Mouse (Mus musculus) CD4-positive, CD25-positive, alpha-beta regulatory T cell, adult 4 months (primary cell): ENCODE measurements around the gene Npdc1. TPM values are rescaled to one million over a fixed set of nuclear protein-coding genes. Genes with fewer than 3 reads are reported as not detected.

Experiments used
- ATAC-seq: one replicate; pipeline ENCODE4 v1.8.0; 2017
- polyA plus RNA-seq, 2 experiments: library from polyadenylated mRNA; unstranded; fragments of 100-300 nt; shearing (Covaris generic); gene quantifications; one replicate each; pipeline ENCODE4 v1.2.1; 2017

Npdc1 gene
- polyA plus RNA-seq, 2 experiments from 2014 or later, result 1.4 to 2.3 TPM

DNA sequence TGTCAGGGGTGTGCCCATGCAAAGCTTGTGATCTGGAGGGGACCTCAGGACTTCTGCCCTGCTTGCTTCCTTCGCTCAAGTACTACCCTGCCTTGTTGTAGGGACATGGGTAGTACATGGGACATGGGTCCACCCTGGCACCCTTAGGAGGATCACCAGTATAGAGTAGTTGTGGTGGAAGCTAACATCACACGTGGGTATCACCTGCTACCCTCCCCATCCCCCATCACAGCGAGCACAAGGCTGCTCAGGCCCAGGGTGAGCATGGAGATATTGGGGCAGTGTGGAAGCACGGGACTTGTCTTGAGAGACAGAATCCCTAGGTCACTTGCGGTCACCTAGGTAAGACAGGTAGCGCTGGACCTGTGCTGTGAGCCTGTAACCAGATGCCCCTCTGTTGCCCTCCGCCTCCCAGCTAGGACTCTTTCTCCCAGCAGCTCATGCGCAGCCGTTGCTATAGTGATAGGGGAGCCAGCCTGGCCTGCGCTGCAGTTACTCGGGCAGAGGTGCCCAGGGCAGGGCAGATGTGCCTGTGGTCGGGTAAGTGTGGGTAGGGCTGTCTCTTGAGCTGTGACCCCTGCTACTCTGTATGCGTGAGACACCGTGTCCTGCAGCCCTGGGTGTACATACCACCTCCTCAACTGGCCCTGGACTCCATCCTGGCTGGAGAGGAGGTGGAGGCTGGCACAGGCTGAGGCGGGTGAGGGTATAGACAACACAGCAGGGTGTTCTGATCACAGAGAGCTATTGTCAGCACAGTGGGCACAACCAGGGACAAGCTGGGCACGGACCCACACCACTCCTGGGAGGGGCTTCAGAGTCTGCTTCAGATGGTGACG, 31.5 kb downstream of the Npdc1 start:
- no peak for ATAC-seq

DNA sequence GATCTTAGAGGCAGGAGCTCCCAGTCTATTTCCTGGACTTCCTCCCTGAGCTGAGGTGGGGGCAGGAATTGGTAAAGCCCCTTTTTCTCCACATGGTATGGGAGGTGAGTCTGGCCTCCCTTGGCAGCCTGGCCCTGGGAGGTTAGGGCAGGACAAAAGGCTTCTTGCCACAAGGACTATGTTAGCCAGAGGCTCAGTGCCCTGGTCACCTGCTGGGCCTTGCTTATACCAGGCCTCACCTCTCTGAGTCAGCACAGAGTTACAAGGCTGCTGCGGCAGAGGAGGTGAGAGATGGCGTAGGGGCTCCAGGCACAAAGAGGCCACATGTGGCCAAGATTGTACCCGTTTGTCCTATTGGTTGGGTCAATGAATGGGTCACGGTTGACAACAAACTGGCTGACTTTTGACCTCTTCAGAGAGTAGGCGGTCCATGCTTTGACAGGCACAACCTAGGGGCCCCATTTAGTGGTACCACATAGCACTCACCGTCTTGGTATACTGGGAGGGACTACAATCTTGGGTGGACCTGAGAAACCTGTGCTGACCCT, 32.2 kb downstream of the Npdc1 start:
- no peak for ATAC-seq

DNA sequence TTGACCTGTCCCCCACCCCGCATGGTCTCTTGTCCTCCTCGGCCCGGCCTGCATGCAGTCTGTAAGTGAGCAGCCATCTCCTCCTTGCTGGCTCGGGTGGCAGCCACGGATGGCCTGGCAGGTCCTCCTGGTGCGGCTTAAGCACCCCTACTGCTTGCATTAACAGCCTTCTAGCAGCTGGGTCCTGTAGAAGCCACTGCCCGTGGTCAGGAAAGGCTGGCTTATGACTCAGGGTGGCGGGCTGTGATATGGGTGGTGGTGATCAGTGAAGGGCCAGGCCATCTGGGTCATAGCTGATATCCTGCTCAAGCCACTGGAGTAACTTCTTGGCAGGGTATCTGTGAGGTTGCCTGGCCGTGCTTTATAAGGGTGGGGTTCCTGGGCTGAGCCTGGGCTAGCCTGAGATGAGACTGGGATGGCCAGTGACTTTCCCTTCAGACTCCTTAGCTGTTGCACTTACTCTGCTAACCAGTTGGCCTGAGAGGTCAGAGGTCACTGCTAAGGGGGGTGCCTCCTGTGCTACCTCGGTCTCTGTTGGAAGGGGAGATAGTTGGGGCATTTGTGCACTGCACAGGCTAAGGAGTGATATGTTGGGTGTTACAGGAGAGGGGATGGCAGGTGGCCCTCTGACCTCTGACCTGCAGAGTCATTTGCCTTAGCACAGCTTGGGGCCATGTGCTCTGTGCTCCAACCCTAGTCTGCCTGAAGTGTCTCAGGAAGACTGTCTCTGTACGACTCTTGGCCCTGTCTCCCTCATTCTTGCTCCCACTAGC, 33.4 kb downstream of the Npdc1 start:
- no peak for ATAC-seq

- no peak for ATAC-seq
Observed at GRCm38 (mm10) chr2:25433101-25433500, 34.0 kb downstream of the Npdc1 start.

GRCm38 (mm10) chr2:25434292-25434691, 35.1 kb downstream of the Npdc1 start:
- no peak for ATAC-seq

DNA sequence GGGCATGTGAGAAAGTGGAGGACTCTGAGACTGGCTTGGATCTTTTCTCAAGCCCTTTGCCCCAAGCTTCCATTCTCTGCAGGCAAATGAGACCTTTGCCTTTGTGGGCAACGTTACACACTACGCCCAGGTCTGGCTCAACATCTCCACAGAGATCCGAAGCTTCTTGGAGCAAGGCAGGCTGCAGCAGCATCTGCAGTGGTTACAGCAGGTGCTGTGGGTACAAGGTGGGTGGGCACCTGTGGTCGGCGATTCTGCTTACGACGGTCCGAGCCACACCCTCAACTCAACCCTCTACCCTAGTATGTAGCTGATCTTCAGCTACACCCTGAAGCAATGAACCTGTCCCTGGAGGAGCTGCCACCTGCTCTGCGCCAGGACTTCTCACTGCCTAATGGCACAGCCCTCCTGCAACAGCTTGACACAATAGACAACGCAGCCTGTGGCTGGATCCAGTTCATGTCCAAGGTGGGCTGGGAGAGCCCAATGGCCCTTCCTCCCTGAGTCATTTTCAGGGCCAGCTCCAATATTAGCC, 37.2 kb downstream of the Npdc1 start:
- no peak for ATAC-seq

GRCm38 (mm10) chr2:25441067-25441466, 41.9 kb downstream of the Npdc1 start:
- ATAC-seq, result no peak

GRCm38 (mm10) chr2:25442682-25443081, 43.5 kb downstream of the Npdc1 start:
- ATAC-seq, result no peak

DNA sequence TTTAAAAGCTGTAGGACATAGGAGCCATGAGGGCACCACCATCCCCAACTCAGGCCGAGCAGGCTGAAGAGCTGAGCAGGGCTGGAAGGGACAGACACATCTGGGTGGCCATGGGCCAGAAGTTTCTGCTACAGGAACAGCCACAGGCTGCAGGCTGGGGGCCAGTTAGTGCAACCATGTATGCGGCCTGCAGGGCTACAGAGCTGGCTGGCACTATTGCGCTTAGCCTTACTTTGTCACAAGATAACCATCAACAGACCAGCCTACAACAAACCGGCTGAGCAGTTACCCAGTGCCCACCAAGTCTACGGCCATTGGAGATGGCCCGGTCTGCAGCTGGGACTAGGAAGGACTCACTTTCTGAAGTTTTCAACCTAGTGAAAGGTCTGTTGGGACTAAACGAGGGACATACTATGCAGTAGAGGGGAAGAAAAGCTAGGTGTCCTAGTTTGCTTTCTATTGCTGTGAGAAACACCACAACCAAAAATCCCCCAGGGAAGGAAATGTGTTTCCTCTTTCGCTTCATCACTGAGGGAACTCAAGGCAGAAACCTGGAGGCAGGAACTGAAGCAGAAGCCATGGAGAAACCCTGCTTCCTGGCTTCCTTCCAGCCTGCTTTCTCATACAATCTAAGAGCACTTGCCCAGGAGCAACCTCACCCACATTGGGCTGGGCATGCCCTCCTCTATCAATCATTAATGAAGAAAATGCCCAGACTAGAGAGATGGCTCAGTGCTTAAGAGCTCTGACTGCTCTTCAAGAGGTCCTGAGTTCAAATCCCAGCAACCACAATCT, 51.9 kb downstream of the Npdc1 start:
- no peak for ATAC-seq

- ATAC-seq, result no peak
Observed at GRCm38 (mm10) chr2:25452951-25453350, 53.8 kb downstream of the Npdc1 start.

DNA sequence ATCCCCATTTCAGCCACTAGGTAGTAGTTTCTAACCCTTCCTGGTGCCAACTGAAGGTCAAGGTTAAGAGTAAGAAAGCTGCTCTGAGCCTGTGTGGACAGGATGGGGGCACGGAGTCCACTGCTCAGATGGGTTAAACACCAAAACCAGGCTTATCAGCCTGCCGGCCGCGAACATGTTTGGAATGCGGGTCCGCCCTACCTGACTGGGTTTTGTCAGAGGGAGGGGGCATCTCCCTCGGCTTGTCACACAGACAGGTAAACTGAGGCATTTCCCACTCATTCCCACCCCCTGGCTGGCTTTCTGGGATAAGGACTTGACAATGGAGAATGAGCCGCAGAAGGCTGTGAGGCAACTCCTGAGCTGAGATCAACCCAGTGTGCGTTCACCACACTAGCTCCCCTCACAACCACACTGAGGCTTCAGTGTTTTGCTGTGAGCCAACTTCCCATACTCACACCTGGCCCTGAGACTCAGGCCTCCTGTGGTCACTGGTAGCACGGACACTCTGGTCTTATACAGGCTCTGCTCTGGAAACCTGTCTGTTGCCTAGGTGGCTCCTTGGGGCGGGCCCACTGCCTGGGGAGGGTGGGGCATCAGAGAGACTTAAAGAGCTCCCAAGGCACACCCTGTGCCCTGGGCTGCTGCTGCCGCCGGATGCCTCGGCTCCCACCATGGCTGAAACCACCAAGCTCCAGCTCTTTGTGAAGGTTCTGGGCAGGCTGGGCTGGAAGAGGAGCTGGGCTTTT, 57.2 kb downstream of the Npdc1 start, which contains the start of gene Clic3:
Clic3 (plus strand) TSS at position 634 of the 749 bp plus-strand sequence.
- no peak for ATAC-seq

DNA sequence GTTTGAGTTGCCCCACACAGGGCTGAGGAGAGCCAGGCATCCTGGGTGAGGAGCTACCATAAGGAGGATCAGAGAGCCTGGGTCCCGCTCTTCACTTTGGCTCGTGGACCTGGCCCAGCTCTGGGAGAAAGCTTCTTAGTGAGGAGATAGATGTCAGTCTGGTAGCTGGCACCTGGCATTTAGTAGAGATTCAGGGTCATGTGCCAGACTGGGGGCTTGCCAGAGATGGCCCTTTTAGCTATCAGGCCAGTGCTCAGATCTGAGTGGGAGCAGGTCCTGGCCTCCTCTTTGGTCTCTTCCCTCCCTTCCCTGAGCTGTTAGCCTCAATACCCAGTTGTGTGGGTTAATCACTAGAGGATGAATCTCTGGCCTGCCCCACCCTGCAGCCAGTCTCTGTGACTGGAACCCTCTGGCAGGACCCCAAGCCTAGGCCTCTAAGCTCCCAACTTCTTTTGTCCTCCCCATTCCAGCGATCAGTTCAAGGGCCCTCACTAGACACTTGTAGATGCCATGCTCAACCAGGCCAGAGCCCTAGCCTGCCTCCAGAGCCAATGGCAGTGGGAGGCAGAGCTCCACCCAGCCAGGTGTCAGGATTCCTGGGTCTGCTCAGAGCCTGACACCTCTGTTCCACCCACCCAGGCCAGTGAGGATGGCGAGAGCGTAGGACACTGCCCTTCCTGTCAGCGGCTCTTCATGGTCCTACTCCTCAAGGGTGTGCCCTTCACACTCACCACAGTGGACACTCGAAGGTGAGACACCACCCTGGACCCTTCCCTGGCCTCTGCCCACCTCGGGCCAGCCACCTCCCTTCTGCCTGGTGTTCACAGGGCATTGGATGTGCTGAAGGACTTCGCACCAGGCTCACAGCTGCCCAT, 58.1 kb downstream of the Npdc1 start:
- ATAC-seq, result no peak

- no peak for ATAC-seq
Observed at GRCm38 (mm10) chr2:25458911-25459310, 59.8 kb downstream of the Npdc1 start.

Other genes starting within 250 kb of the Npdc1 start
- gene Nrarp, start 218.6 kb upstream of the Npdc1 start, polyA plus RNA-seq, result under 1 TPM in 1 of 2 experiments, not detected in 1; 0.28 TPM
- gene Tor4a, start 202.5 kb upstream of the Npdc1 start, polyA plus RNA-seq, result 10 to 100 TPM; 60.5 to 94.3 TPM
- gene Nelfb, start 187.9 kb upstream of the Npdc1 start, polyA plus RNA-seq, result 10 to 100 TPM; 48.2 to 55.8 TPM
- not detected for gene Stpg3, start 184.7 kb upstream of the Npdc1 start, polyA plus RNA-seq
- not detected for gene Fam166a, start 180.6 kb upstream of the Npdc1 start, polyA plus RNA-seq
- 100 to 1,000 TPM in 1 of 2 experiments, 10 to 100 TPM in 1; 94.5 to 120 TPM for gene Tubb4b, start 174.6 kb upstream of the Npdc1 start, polyA plus RNA-seq
- not detected for gene Slc34a3, start 165.0 kb upstream of the Npdc1 start, polyA plus RNA-seq
- not detected for gene Rnf224, start 162.6 kb upstream of the Npdc1 start, polyA plus RNA-seq
- under 1 TPM; 0.38 to 0.57 TPM for gene Rnf208, start 157.1 kb upstream of the Npdc1 start, polyA plus RNA-seq
- gene Cysrt1, start 156.9 kb upstream of the Npdc1 start, polyA plus RNA-seq, result not detected
- 1 to 10 TPM; 5.9 to 7.1 TPM for gene AL732309.1, start 152.5 kb upstream of the Npdc1 start, polyA plus RNA-seq
- 10 to 100 TPM in 1 of 2 experiments, 1 to 10 TPM in 1; 9.5 to 10.4 TPM for gene Tmem203, start 143.9 kb upstream of the Npdc1 start, polyA plus RNA-seq
- 1 to 10 TPM; 1.8 to 3.8 TPM for gene Tprn, start 136.7 kb upstream of the Npdc1 start, polyA plus RNA-seq
- gene Ssna1, start 126.9 kb upstream of the Npdc1 start, polyA plus RNA-seq, result 100 to 1,000 TPM; 124 to 131 TPM
- 10 to 100 TPM; 34.8 to 54.1 TPM for gene Anapc2, start 126.9 kb upstream of the Npdc1 start, polyA plus RNA-seq
- not detected for gene Tmem210, start 111.2 kb upstream of the Npdc1 start, polyA plus RNA-seq
- gene Lrrc26, start 109.4 kb upstream of the Npdc1 start, polyA plus RNA-seq, result not detected
- gene Grin1, start 80.2 kb upstream of the Npdc1 start, polyA plus RNA-seq, result not detected
- 10 to 100 TPM; 21.7 to 32.4 TPM for gene Man1b1, start 67.0 kb upstream of the Npdc1 start, polyA plus RNA-seq
- gene Dpp7, start 43.0 kb upstream of the Npdc1 start, polyA plus RNA-seq, result 10 to 100 TPM; 15.5 to 24.6 TPM
- gene Uap1l1, start 33.7 kb upstream of the Npdc1 start, polyA plus RNA-seq, result 10 to 100 TPM; 18.0 to 18.8 TPM
- 1 to 10 TPM in 1 of 2 experiments, under 1 TPM in 1; 0.58 to 1.2 TPM for gene Sapcd2, start 27.0 kb upstream of the Npdc1 start, polyA plus RNA-seq
- not detected for gene Entpd2, start 3.5 kb upstream of the Npdc1 start, polyA plus RNA-seq
- 10 to 100 TPM in 1 of 2 experiments, 1 to 10 TPM in 1; 4.0 to 11.7 TPM for gene Fut7, start 23.9 kb downstream of the Npdc1 start, polyA plus RNA-seq
- gene Abca2, start 29.4 kb downstream of the Npdc1 start, polyA plus RNA-seq, result 10 to 100 TPM; 31.9 to 45.3 TPM
- 1 to 10 TPM; 1.2 to 2.2 TPM for gene Clic3, start 57.5 kb downstream of the Npdc1 start, polyA plus RNA-seq
- 100 to 1,000 TPM in 1 of 2 experiments, 10 to 100 TPM in 1; 74.7 to 102 TPM for gene Paxx, start 61.7 kb downstream of the Npdc1 start, polyA plus RNA-seq
- gene Ptgds, start 70.7 kb downstream of the Npdc1 start, polyA plus RNA-seq, result not detected
- gene Lcn12, start 94.6 kb downstream of the Npdc1 start, polyA plus RNA-seq, result not detected
- gene Fbxw5, start 101.4 kb downstream of the Npdc1 start, polyA plus RNA-seq, result 100 to 1,000 TPM in 1 of 2 experiments, 10 to 100 TPM in 1; 60.7 to 143 TPM
- gene C8g, start 102.4 kb downstream of the Npdc1 start, polyA plus RNA-seq, result 1 to 10 TPM; 4.5 to 4.6 TPM
- 100 to 1,000 TPM in 1 of 2 experiments, 10 to 100 TPM in 1; 83.7 to 125 TPM for gene Traf2, start 147.6 kb downstream of the Npdc1 start, polyA plus RNA-seq
- 100 to 1,000 TPM; 257 to 281 TPM for gene Edf1, start 158.5 kb downstream of the Npdc1 start, polyA plus RNA-seq
- 1 to 10 TPM; 1.6 to 4.7 TPM for gene Mamdc4, start 175.5 kb downstream of the Npdc1 start, polyA plus RNA-seq
- 10 to 100 TPM; 53.9 to 66.8 TPM for gene Phpt1, start 175.9 kb downstream of the Npdc1 start, polyA plus RNA-seq
- not detected for gene Ajm1, start 182.4 kb downstream of the Npdc1 start, polyA plus RNA-seq
- gene Rabl6, start 209.2 kb downstream of the Npdc1 start, polyA plus RNA-seq, result 10 to 100 TPM; 17.0 to 20.1 TPM
- gene Ccdc183, start 218.3 kb downstream of the Npdc1 start, polyA plus RNA-seq, result not detected
- under 1 TPM in 1 of 2 experiments, not detected in 1; 0.94 TPM for gene Tmem141, start 222.7 kb downstream of the Npdc1 start, polyA plus RNA-seq
- 1 to 10 TPM; 1.8 to 3.5 TPM for gene Fcna, start 228.7 kb downstream of the Npdc1 start, polyA plus RNA-seq